Mouse (Mus musculus) left cerebral cortex, postnatal 25 days (tissue): Measurements from ENCODE around the gene Olfr330. TPM values are rescaled to one million over a fixed set of nuclear protein-coding genes. Genes with fewer than 3 reads are reported as not detected.
A peak's percentile ranks its signal among the peaks of the same experiment; 100 is the strongest.
"Not testable (repeated sequence)": the region's sequence is repeated elsewhere in the genome, so short reads cannot be mapped to it uniquely, and the experiment has no call there.

ENCODE experiments used
- DNase-seq, 2 experiments: peaks; one replicate each; pipeline ENCODE4 v3.0.0; 2022; ENCODE audit warnings: low spot score in 2 of 2, mixed read lengths in 1 of 2
- intact Hi-C: fragments of 180-260 bp; cut with DNase I; formaldehyde crosslinking; loops from one replicate; pipeline ENCODE4 v1.15.1; 2025
- total RNA-seq, 2 experiments: library from RNA; stranded (reverse); gene quantifications; 2 replicates each; pipeline ENCODE4 v1.2.3; 2021

Olfr330 gene
- total RNA-seq: not detected

DNA sequence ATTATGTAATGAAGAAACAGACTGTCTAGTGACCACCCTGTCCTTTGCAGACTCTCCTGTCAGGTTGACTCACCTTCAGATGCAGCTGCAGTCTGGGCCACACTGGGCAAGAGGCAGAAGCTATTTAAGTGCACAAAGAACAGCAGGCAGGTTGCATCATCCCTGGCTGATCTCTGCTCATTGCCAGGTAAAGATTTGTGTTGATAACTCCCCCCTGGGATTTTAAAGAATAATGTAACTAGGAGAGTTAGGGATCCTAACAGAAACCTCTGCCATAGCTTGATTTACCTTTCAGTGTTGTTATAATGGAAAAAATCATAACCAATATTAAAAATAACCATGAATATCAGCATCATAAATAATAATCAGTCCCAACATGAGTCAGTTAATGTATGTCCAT, at the start of gene Olfr330:
Olfr330 (minus strand) TSS at position 101 of the 400 bp plus-strand sequence.
- DNase-seq, intact Hi-C loops: not testable (repeated sequence)

DNA sequence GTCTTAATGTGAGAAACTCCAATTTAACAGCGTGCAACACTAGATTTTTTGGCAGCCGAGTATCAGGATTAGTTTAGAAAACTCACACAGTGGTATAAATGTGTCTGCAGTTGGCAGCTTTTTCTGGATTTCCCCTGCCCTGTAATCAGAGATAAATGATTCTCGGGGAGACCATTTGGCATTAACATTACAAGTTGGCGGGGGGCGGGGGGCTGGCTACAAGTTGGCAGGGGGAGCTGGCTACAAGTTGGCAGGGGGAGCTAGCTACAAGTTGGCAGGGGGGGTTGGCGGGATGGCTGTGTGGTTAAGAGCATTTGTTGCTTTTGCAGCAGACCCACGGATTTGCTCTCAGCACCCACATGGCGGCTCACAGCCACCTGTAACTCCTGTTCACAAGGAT, 44.0 kb upstream of the Olfr330 start:
- DNase-seq: peak; percentile 9 to 49
- intact Hi-C loops: no loop called here

DNA sequence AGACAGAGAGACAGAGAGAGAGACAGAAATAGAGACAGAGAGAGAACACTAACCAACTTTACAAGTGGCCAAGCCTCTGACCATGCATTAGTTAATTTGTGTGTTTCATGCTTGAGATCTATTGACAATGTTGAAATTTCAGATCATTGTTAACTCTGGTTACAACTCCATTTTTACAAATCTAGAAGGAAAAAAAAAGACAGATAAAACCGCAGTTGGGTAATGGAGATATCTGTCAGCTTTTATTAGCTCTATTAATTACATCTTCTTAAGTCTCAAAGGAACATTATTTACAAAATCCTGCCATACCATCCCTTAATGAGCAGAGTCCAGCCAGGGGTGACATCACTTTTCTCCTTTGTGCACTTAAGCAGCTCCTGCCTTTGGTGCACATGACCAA, 42.8 kb upstream of the Olfr330 start, which contains the start of gene Olfr325:
Olfr325 (plus strand) TSS at position 301 of the 400 bp plus-strand sequence.
- DNase-seq: no peak
- intact Hi-C loops: no loop called here

DNA sequence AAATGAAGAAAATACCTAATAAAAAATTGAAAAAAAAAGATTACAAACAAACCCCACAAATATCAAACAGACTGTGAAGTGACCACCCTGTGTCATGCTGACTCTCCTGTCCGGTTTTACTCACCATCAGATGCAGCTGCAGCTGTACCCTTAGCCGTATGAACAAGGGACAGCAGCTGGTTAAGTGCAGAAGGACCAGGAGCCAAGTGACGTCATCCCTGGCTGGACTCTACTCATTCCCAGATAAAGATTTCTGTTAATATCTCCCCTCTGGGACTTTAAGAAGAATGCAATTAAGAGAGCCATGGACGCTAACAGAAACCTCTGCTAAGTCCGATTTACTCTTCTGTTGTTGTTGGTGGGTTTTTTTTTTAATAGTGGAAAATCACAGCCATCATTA, 35.8 kb upstream of the Olfr330 start, which contains the start of gene Olfr224:
Olfr224 (minus strand) TSS at position 149 of the 400 bp plus-strand sequence.
- intact Hi-C loops: no loop called here
- DNase-seq: no peak

DNA sequence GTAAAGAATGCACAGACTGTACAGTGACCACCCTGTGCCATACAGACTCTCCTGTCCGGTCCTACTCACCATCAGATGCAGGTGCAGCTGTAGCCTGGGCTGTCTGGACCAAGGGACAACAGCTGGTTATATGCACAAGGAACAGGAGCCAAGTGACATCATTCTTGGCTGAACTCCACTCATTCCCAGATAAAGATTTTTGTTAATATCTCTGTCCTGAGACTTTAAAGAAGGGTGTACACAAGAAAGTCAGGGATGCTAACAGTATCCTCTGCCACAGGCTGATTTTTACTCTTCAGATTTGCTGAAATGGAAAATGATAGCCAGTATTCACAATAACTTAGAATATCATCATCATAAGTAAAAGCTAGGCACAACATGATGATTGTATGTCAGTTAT, 20.9 kb upstream of the Olfr330 start, which contains the start of gene Olfr328:
Olfr328 (minus strand) TSS at position 101 of the 400 bp plus-strand sequence.
- intact Hi-C loops: no loop called here

DNA sequence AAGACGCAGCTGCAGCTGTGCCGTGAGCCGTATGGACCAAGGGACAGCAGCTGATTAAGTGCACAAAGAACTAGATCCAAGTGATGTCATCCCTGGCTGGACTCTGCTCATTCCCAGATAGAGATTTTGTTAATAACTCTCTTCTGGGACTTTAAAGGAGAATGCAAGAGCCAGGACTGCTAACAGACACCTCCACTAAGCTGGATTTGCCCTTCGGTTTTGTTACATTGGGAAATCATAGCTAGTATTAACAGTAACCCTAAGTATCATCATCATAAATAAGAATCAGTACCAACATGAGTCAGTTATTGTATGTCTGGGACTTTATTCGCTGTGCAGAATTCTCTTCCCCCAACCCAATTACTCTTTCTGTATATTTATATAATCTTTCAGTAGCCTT, 11.7 kb upstream of the Olfr330 start, which contains the start of gene Olfr329-ps:
Olfr329-ps (minus strand) TSS at position 101 of the 400 bp plus-strand sequence.
- DNase-seq: no peak
- intact Hi-C loops: no loop called here

More for the DNA sequence above, 20.9 kb upstream of the Olfr330 start, which contains the start of gene Olfr328:
- DNase-seq: no peak

DNA sequence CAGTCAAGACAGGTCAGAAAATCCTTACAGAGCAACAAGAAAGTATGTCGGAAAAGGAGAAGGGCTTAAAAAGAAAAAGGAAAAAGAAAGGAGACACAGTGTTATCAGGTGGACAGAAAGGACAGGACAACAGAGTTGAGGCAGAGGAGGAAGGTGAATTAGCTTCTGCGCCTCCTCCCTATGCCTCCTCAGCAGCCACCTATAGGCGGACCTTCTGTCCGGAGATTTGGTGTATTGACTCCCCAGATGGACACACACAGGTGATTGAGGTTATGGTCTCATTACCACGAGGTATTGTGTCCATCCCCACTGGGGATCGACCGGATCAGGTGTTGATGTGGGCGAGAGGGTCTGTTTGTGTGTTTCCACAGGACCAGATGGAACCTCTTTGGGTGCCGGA, 14.9 kb downstream of the Olfr330 start:
- intact Hi-C loops: not testable (repeated sequence)
- DNase-seq: peak; percentile 5 to 6

DNA sequence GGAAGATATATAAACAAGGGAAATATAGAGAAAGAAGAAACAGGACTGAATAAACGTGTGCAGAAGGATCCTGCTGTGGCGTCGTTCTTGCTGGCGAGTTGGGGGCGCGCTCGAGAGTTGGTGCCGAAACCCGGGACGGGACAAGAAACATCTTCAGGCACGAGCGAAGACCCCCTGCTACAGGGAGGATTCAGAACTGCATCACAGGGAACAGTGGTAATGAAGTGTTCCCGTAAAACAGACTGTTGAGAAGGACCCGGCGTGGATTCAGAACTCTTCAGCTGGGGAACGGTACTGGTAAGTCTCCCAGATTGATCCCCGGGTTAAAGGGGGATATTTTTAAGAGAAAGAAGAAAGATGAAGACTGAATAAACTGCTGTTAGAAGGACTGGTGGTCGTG, 15.7 kb downstream of the Olfr330 start:
- DNase-seq: peak; percentile 59 to 62

DNA sequence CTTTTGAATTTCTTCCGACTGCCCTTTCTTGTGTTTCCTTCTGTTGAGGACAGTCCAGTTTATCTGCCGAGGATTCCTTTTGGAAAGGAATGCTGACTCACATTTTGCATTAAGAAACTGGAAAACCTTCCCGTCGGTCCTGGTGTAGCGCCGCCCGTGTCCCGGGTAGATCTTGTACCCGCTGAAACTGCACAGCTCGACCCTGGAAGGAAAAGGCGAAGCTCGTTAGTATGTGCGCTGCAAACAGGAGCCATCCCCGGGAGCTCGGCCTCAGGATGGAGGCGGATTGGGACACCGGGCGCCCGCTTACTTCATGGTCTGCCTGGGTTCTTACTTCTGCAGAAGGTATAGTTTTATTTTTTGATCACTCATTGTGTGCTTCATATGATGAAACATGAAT, 25.6 kb downstream of the Olfr330 start:
- DNase-seq, intact Hi-C loops: not testable (repeated sequence)

More for the DNA sequence above, 15.7 kb downstream of the Olfr330 start:
- intact Hi-C loops: not testable (repeated sequence)

DNA sequence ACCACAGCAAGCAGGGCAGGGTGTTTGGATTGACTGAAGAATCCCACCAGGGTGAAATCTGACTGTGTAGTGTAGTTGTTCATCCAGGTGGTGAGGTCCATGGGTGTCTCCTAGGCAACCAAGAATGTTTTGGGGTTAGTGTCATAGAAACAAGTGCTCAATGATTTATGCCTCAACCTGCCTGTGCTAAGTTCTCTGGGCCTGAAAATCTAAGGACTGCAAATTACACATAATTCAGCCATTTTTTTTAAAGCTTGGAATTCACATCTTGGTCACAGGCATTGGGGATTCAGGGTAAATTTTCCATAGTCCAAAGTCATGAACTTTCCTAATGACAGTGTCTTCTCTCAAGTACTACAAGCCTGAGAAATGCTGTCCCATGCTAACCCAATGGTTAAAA, 32.2 kb downstream of the Olfr330 start, which contains the start of gene Olfr331:
Olfr331 (minus strand) TSS at position 101 of the 400 bp plus-strand sequence.
- intact Hi-C loops: not testable (repeated sequence)

DNA sequence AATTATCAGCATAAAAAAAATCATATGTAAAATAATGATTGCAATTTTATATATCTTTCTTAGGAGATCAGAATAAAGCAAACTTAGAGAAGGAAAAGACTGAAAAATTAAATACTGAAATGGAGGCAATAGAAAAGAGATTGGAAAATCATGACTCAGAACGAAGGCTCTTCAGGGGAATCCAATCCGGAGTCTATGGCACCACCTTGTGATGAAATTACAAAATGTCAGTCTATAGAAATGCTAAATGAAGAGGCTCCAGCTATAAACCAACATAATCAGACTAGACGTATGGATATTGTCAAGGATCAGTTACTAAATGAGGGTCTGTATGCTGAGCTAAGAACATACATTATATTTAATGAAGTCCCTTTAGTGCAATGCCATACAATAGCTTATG, 35.3 kb downstream of the Olfr330 start:
- DNase-seq: peak; percentile 10 to 21
- intact Hi-C loops: loop anchor here (2.0 to 10.0 kb wide), 3 partner anchors 94 to 322 kb away; no protein-coding TSS in a partner anchor

More for the DNA sequence above, 32.2 kb downstream of the Olfr330 start, which contains the start of gene Olfr331:
- DNase-seq: not testable (repeated sequence)

DNA sequence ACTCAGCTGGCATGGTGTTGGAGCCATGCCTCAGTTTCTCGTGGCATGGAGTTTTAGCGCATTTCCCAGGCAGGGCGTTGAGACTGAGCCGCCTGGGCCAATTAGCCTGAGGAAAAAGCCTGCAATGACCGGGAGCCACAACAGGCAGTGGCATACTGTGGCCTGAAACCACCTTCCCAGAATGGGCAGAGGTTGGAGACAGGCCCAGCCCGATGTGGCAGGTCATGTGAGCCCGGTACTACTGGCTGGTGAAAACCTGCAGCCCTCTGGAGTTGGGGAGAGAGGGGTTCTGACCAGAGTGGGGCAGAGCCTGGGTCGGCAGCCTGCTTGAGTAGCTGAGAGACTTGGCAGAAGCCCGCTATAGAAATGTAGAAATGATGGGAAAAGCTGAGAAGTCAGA, 35.9 kb downstream of the Olfr330 start:
- DNase-seq: no peak
- intact Hi-C loops: loop anchor here (2.0 to 10.0 kb wide), 3 partner anchors 94 to 321 kb away; no protein-coding TSS in a partner anchor

DNA sequence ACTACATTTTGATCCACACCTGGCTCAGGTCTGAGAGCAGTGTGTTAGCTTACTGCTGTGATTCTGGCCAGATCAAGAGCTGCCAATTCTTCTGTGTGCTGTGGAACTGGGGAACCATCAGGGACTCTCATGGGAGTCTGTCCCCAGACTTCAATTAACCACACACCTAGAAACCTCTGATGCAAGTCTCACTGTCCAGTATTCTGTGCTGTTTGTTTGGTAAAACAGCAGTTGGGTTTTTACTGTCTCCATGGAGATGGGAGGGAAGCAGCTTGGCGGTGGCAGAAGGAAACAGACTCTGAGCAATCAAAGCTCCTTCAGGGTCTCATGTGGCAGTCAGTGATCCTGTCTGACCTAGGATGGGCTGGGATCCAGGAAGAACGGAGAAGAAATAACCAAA, 42.2 kb downstream of the Olfr330 start, which contains the start of gene Olfr332:
Olfr332 (minus strand) TSS at position 101 of the 400 bp plus-strand sequence.
- no peak for DNase-seq
- intact Hi-C loops: loop anchor here (10.0 kb wide), 1 partner anchor 88 kb away; no protein-coding TSS in a partner anchor

Other genes starting within 250 kb of the Olfr330 start
- gene Zfp692, start 227.8 kb downstream of the Olfr330 start, total RNA-seq: 10 to 100 TPM; 20.9 to 24.2 TPM
- 10 to 100 TPM; 47.2 to 52.2 TPM for gene Zfp672, start 204.5 kb downstream of the Olfr330 start, total RNA-seq
- gene Sh3bp5l, start 204.1 kb downstream of the Olfr330 start, total RNA-seq: 10 to 100 TPM; 62.2 to 62.5 TPM
- gene Lypd8, start 155.8 kb downstream of the Olfr330 start, total RNA-seq: not detected
- not detected for gene 1810065E05Rik, start 113.7 kb downstream of the Olfr330 start, total RNA-seq
- not detected for gene Gm12253, start 102.3 kb downstream of the Olfr330 start, total RNA-seq
- gene Lypd9, start 81.9 kb downstream of the Olfr330 start, total RNA-seq: not detected
- gene Olfr30, start 72.6 kb downstream of the Olfr330 start, total RNA-seq: not detected
- not detected for gene Olfr332, start 42.3 kb downstream of the Olfr330 start, total RNA-seq
- gene Olfr331, start 32.3 kb downstream of the Olfr330 start, total RNA-seq: not detected
- gene Olfr329-ps, start 11.6 kb upstream of the Olfr330 start, total RNA-seq: not detected
- gene Olfr328, start 20.8 kb upstream of the Olfr330 start, total RNA-seq: under 1 TPM; 0.21 TPM
- gene Olfr224, start 35.7 kb upstream of the Olfr330 start, total RNA-seq: not detected
- gene Olfr325, start 42.9 kb upstream of the Olfr330 start, total RNA-seq: not detected
- not detected for gene Olfr324, start 60.3 kb upstream of the Olfr330 start, total RNA-seq
- not detected for gene 2210407C18Rik, start 81.2 kb upstream of the Olfr330 start, total RNA-seq
- not detected for gene Olfr323, start 95.7 kb upstream of the Olfr330 start, total RNA-seq
- gene Trim58, start 105.6 kb upstream of the Olfr330 start, total RNA-seq: not detected
- gene Olfr322, start 123.9 kb upstream of the Olfr330 start, total RNA-seq: not detected
- gene Olfr320, start 146.3 kb upstream of the Olfr330 start, total RNA-seq: not detected
- not detected for gene Olfr319, start 164.3 kb upstream of the Olfr330 start, total RNA-seq
- gene Olfr318, start 189.2 kb upstream of the Olfr330 start, total RNA-seq: not detected
- gene Olfr317, start 204.4 kb upstream of the Olfr330 start, total RNA-seq: not detected
- gene Olfr316, start 217.9 kb upstream of the Olfr330 start, total RNA-seq: 1 to 10 TPM in 1 of 2 experiments, under 1 TPM in 1; 0.44 to 1.1 TPM
- not detected for gene Olfr315, start 238.4 kb upstream of the Olfr330 start, total RNA-seq
- gene Olfr314, start 248.1 kb upstream of the Olfr330 start, total RNA-seq: not detected